Mouse (Mus musculus): Measurements from ENCODE around the gene Prx. TPM values are rescaled to one million over a fixed set of nuclear protein-coding genes. Genes with fewer than 3 reads are reported as not detected.
A peak's percentile ranks its signal among the peaks of the same experiment; 100 is the strongest.
"Not testable (repeated sequence)": the region's sequence is repeated elsewhere in the genome, so short reads cannot be mapped to it uniquely, and the experiment has no call there.

Gene Prx
- total RNA-seq, 1 experiment from 2014 or later = 0.35 TPM

- no peak for ATAC-seq (ENCODE audit: extremely low read depth, insufficient number of reproducible peaks, low FRiP score, poor library complexity, severe bottlenecking)
Observed at GRCm38 (mm10) chr7:27480927-27481626, 18.0 kb upstream of the Prx start.

GRCm38 (mm10) chr7:27481627-27481969 is 17.5 kb upstream of the Prx start:
- ATAC-seq (ENCODE audit: extremely low read depth, insufficient number of reproducible peaks, low FRiP score, poor library complexity, severe bottlenecking) = peak; percentile 77

DNA sequence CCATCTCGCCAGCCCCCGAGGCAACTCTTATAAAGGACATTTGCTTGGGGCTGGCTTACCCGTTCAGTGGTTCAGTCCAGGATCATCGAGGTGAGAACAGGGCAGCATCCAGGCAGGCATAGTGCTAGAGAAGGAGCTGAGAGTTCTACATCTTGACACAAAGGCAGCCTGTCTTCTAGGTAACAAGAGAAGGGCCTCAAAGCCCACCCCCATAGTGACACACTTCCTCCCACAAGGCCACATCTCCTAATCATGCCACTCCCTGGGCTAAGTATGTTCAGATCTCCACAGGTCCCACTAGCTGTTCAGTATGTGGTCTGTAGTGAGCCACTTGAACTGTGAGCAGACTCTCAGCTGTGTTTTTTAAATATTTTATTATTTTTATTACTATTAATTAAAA is 15.3 kb upstream of the Prx start:
- ATAC-seq (ENCODE audit: extremely low read depth, insufficient number of reproducible peaks, low FRiP score, poor library complexity, severe bottlenecking) = no peak

DNA sequence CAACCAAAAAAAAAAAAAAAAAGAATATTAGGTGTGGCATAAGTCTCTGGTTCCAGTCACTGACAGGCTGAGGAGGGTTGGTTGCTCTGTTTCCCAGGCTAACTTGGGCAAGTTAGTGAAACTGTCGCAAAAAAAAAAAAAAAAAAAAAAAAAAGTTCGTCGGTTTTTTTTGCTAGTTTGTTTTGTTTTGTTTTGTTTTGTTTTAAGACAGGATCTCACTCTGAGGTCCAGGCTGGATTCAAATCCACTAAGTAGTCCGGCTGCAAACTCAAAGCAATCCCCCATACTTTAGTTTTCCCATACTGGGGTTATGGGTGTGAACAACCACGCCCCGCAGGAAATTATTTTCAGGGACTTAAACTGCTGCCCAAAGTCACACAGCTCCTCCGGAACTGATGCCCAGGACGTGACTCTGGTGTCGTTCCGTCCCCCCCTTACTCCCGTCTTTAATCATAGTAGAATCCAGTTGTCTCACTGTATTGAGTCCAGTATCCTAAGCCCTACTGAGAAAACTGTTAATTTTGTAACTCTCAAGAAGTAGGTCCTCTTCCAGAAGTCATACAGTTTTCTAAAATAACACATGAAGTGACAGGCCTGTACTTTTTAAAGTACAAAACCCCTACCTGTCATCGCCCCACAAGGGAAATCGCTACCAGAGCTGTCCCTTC is 12.9 kb upstream of the Prx start:
- ATAC-seq (ENCODE audit: extremely low read depth, insufficient number of reproducible peaks, low FRiP score, poor library complexity, severe bottlenecking) = no peak

DNA sequence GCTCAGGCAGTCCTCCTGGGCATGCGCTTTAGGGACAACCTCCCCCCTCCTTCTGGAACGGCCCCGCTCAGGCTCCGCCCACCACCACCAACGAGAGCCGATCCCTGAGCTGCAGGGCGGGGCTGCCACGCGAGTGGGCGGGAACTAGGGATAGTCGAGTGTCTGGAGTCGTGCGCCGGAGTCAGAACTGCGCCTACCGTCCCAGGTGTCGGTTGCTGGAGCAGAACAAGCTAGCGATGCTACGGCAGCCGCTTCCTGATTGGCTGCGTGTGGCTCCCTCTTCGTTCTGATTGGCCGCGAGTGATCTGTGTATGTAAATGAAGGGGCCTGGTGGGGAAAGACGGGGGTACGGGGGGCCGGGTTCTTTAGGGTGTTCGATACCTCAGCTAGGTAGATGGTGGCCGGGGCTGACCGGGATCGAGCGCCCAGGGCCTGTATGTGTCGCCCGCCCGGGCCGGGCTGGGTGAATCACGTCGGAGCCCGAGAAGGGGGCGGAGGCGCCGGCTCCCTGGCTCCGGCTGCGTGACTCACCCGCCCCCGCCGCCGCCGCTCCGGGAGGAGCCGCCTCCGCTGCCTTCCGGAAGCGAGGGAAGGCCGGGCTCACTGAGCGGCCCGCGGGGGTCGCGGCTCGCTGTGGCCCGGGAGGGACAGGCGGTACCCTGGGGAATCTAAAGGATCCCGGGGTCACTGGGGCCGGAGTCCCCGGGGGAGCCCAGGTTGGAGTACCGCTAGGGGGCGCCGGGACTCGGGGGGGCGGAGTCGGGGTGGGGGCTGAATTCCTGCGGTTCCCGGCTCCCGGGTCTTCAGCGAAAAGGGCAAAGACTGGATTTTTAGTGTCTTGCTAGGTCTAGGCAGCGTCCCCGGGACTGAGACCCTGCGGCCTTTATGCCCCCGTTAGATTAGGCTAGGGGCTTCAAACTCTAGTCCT is 12.1 kb upstream of the Prx start, which contains the start of gene Sertad1:
Gene Sertad1, plus strand, starts transcription at position 141 of the 928 bp plus-strand sequence.
- peak; percentile 85 for ATAC-seq (ENCODE audit: extremely low read depth, insufficient number of reproducible peaks, low FRiP score, poor library complexity, severe bottlenecking)

GRCm38 (mm10) chr7:27487740-27488268 is 11.3 kb upstream of the Prx start:
- no peak for ATAC-seq (ENCODE audit: extremely low read depth, insufficient number of reproducible peaks, low FRiP score, poor library complexity, severe bottlenecking)

DNA sequence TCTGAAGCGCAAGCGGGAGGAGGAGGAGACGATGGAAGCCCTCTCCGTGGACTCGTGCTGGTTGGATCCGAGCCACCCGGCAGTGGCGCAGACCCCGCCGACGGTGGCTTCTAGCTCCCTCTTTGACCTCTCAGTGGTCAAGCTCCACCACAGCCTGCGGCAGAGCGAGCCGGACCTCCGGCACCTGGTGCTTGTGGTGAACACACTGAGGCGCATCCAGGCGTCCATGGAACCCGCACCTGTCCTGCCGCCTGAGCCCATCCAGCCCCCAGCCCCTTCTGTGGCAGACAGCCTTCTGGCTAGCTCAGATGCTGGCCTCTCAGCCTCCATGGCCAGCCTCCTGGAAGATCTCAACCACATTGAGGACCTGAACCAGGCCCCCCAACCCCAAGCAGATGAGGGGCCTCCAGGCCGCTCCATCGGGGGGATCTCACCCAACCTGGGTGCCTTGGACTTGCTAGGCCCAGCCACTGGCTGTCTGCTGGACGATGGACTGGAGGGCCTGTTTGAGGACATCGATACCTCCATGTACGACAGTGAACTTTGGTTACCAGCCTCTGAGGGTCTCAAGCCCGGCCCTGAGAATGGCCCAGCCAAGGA is 9.8 kb upstream of the Prx start:
- no peak for ATAC-seq (ENCODE audit: extremely low read depth, insufficient number of reproducible peaks, low FRiP score, poor library complexity, severe bottlenecking)

DNA sequence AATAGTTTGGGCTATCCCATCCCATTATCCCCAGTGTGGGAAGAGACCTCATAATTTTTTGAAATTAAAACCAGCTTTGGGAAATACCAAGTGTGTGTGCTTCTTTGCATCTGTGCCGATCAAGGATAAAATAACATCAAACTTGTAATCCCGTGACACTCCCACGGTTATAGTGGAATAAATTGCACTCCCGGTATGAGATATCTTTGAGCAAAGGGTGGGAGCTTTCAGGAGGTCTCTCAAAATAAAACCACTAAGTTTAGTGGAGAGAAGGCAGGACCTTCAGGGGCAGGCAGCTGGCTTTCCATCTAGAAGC is 8.9 kb upstream of the Prx start:
- no peak for ATAC-seq (ENCODE audit: extremely low read depth, insufficient number of reproducible peaks, low FRiP score, poor library complexity, severe bottlenecking)

GRCm38 (mm10) chr7:27490543-27491329 is 8.4 kb upstream of the Prx start:
- peak; percentile 50 for ATAC-seq (ENCODE audit: extremely low read depth, insufficient number of reproducible peaks, low FRiP score, poor library complexity, severe bottlenecking)

GRCm38 (mm10) chr7:27491856-27492255 is 7.3 kb upstream of the Prx start:
- ATAC-seq (ENCODE audit: extremely low read depth, insufficient number of reproducible peaks, low FRiP score, poor library complexity, severe bottlenecking) = no peak

DNA sequence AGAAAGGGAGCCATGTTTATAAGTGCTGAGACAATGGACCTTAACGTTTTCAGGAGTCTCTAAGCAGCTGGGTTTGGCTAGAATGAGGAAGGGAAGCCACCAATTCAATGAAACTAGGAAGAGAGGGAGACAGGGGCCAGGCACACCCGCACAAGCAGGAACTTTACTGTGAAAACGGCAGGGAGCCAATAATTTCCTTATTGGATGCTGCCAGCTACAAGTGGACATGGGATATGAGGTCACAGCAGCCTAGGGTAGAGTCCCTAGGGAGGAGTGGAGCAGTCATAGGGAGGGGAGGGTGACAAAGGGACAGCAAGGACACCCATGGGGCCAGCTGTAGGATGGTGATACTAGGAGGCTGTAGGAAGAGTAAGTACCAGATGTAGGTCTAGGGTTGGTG is 6.1 kb upstream of the Prx start:
- ATAC-seq (ENCODE audit: extremely low read depth, insufficient number of reproducible peaks, low FRiP score, poor library complexity, severe bottlenecking) = no peak

GRCm38 (mm10) chr7:27493450-27493849 is 5.7 kb upstream of the Prx start:
- no peak for ATAC-seq (ENCODE audit: extremely low read depth, insufficient number of reproducible peaks, low FRiP score, poor library complexity, severe bottlenecking)

- not testable (repeated sequence) for ATAC-seq (ENCODE audit: extremely low read depth, insufficient number of reproducible peaks, low FRiP score, poor library complexity, severe bottlenecking)
Observed at GRCm38 (mm10) chr7:27494659-27495367, 4.3 kb upstream of the Prx start.

- no peak for ATAC-seq (ENCODE audit: extremely low read depth, insufficient number of reproducible peaks, low FRiP score, poor library complexity, severe bottlenecking)
Observed at GRCm38 (mm10) chr7:27501620-27502019, 2.5 kb downstream of the Prx start.

GRCm38 (mm10) chr7:27506765-27507370 is 7.7 kb downstream of the Prx start:
- ATAC-seq (ENCODE audit: extremely low read depth, insufficient number of reproducible peaks, low FRiP score, poor library complexity, severe bottlenecking) = no peak

DNA sequence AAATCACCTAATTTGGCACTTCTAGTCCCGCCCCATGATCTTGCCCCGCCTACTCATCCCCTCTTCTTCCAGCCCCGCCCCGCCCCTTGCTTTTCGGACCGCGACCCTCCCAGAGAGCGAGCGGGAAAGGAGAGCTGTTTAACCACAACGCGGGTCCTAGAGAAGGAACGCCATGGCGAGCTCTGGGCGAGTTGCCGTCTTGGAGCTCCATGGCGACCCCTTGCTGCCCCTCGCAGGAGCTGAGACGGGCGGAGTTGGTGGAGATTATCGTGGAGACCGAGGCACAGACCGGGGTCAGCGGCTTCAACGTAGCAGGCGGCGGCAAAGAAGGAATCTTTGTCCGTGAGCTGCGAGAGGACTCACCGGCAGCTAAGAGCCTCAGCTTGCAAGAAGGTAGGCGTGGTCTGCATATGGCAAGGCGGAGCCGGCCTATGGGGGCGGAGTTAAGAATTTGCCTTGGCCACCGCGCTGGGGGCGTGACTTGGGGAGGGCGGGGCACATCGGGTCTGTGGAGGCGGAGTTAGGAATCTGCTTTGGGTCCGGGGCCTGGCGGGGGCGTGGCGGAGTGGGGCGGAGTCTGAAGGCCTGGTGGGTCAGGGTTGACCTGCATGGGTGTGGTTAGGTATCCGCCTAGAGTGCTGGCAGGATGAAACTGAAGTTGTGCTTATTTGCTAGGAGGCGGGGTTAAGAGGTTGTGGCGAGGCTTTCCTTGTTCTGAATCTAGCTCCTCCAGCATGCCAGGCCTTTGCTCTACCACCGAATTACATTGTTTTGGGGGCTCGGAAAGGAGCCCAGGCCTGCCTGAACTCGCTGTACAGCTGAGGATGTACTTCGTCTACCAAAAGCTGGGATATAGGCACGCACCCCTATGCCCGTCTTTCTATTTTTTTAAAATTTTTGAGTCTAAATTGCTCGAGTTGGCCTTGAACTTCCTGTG is 8.9 kb downstream of the Prx start:
- peak; percentile 88 for ATAC-seq (ENCODE audit: extremely low read depth, insufficient number of reproducible peaks, low FRiP score, poor library complexity, severe bottlenecking)

GRCm38 (mm10) chr7:27508648-27509005 is 9.5 kb downstream of the Prx start:
- peak; percentile 64 for ATAC-seq (ENCODE audit: extremely low read depth, insufficient number of reproducible peaks, low FRiP score, poor library complexity, severe bottlenecking)
